29 mouse cellular contexts compared by ENCODE assay signal in genomic region chr14:55776711-55777110, GRCm38 (mm10). TPM values are rescaled to one million over a fixed set of nuclear protein-coding genes. Genes with fewer than 3 reads are reported as not detected.
DNase-seq lines count a peak whose midpoint lies in the region; ATAC-seq and TF ChIP-seq lines count a peak whose summit lies in the region.
"Had no signal": no experiment of that assay in that cellular context is flagged by ENCODE, and none has a peak within 500 bp of the region (broad histone marks: within the 10 kb centered on the region; RNA-seq: fewer than 3 reads in every experiment).

No protein-coding gene starts in this region.

- WGBS in intestine, embryonic 15.5 days, result 39% methylated on average over 7 of the region's 7 CpGs
- 31% methylated on average over 7 of the region's 7 CpGs for WGBS in intestine, postnatal 0 days

- no peak overlapping the region for H3K27ac ChIP-seq in gastrocnemius, adult 2 months
- 0 out of 2 replicates have a peak overlapping the region, but pooled peaks have one; percentile 10 for H3K27ac ChIP-seq in intestine, embryonic 15.5 days
- no peak overlapping the region for H3K27ac ChIP-seq in intestine, postnatal 0 days (ENCODE audit: low read depth, low read length)
- H3K27ac ChIP-seq: embryonic facial prominence, embryonic 10.5 days; embryonic facial prominence, embryonic 13.5 days; forebrain, embryonic 12.5 days; forebrain, embryonic 15.5 days; heart, embryonic 13.5 days; hindbrain, embryonic 10.5 days; hindbrain, embryonic 13.5 days had no signal

- H3K36me3 ChIP-seq in intestine, embryonic 15.5 days, result no peaks in the 10 kb centered on the region
- no peaks in the 10 kb centered on the region; the same call in 1 of the 2 replicates for H3K36me3 ChIP-seq in intestine, postnatal 0 days (ENCODE audit: control insufficient read depth, insufficient read depth)
- H3K36me3 ChIP-seq: forebrain, embryonic 12.5 days; forebrain, embryonic 15.5 days; G1E; hindbrain, embryonic 10.5 days; hindbrain, embryonic 13.5 days had no signal

- DNase-seq in gastrocnemius, adult 2 months, result peak; percentile 5
- no peak for DNase-seq in gastrocnemius, postnatal 25 days
- peak; percentile 0 for DNase-seq in thymus, postnatal 4 days
- no peak for DNase-seq in thymus, adult 18-20 months
- DNase-seq: adrenal gland, adult 2 months; adrenal gland, postnatal 25 days; B cell, adult 2 months; cerebellum, adult 11-12 months; cerebellum, adult 8-10 months; cerebellum, postnatal 10 days; cerebellum, postnatal 36 days; embryo, embryonic 11 days; gastrocnemius, postnatal 10 days; heart, adult 18-20 months; kidney, adult 11 months had no signal

- ATAC-seq in intestine, embryonic 15.5 days, result peak; percentile 30; the same call in 1 of the 2 replicates
- no peak for ATAC-seq in intestine, postnatal 0 days
- ATAC-seq: forebrain, embryonic 15.5 days; hindbrain, embryonic 16.5 days; Patski had no signal

- peaks cover 9% of the 10 kb centered on the region for H3K4me1 ChIP-seq in intestine, embryonic 15.5 days (replicated peaks)
- H3K4me1 ChIP-seq in intestine, postnatal 0 days (replicated peaks; ENCODE audit: control insufficient read depth, insufficient read depth, low read length), result 0 out of 2 replicates have a peak, but pooled peaks cover 5% of the 10 kb centered on the region
- H3K4me1 ChIP-seq: forebrain, embryonic 15.5 days had no signal

- H3K9me3 ChIP-seq in intestine, embryonic 15.5 days, result no peaks in the 10 kb centered on the region
- H3K9me3 ChIP-seq in intestine, postnatal 0 days (ENCODE audit: control insufficient read depth), result no peaks in the 10 kb centered on the region
- H3K9me3 ChIP-seq: embryonic facial prominence, embryonic 10.5 days; embryonic facial prominence, embryonic 13.5 days; forebrain, embryonic 12.5 days; forebrain, embryonic 15.5 days; G1E; heart, embryonic 13.5 days; hindbrain, embryonic 10.5 days; hindbrain, embryonic 13.5 days had no signal

- H3K9ac ChIP-seq in intestine, embryonic 15.5 days, result no peak overlapping the region
- no peak overlapping the region for H3K9ac ChIP-seq in intestine, postnatal 0 days (ENCODE audit: low read depth, low read length)
- H3K9ac ChIP-seq: embryonic facial prominence, embryonic 13.5 days; forebrain, embryonic 12.5 days; forebrain, embryonic 15.5 days; heart, embryonic 13.5 days; hindbrain, embryonic 13.5 days had no signal

- H3K4me2 ChIP-seq in intestine, embryonic 15.5 days (replicated peaks), result no peak overlapping the region
- H3K4me2 ChIP-seq in intestine, postnatal 0 days (replicated peaks; ENCODE audit: low read depth), result no peak overlapping the region
- H3K4me2 ChIP-seq: embryonic facial prominence, embryonic 13.5 days; forebrain, embryonic 12.5 days; forebrain, embryonic 15.5 days; heart, embryonic 13.5 days; hindbrain, embryonic 13.5 days had no signal

- no peak for TF ChIP-seq CTCF in gastrocnemius, adult 2 months (IDR thresholded peaks at IDR 0.05)
- TF ChIP-seq CTCF in intestine, postnatal 0 days (IDR thresholded peaks at IDR 0.05; ENCODE audit: low read depth), result no peak

- H3K27me3 ChIP-seq in intestine, embryonic 15.5 days (replicated peaks), result no peaks in the 10 kb centered on the region; the same call in 1 of the 2 replicates
- no peaks in the 10 kb centered on the region for H3K27me3 ChIP-seq in intestine, postnatal 0 days (replicated peaks; ENCODE audit: control insufficient read depth, insufficient read depth, low read length)

- no peak overlapping the region for H3K4me3 ChIP-seq in gastrocnemius, adult 2 months
- no peak overlapping the region for H3K4me3 ChIP-seq in intestine, embryonic 15.5 days (replicated peaks)
- H3K4me3 ChIP-seq in intestine, postnatal 0 days (ENCODE audit: low read depth, low read length), result no peak overlapping the region
- H3K4me3 ChIP-seq: embryonic facial prominence, embryonic 10.5 days; embryonic facial prominence, embryonic 13.5 days; erythroblast, embryonic 14.5 days; forebrain, embryonic 12.5 days; forebrain, embryonic 15.5 days; heart, embryonic 13.5 days; hindbrain, embryonic 10.5 days; hindbrain, embryonic 13.5 days had no signal

- intact Hi-C loops in gastrocnemius, adult 2 months (cut with DNase I), result no loop called here

RNA-seq across cellular contexts. Expression of gene Adcy4, which starts 7.2 kb away (rescaled TPM):
- 10 to 100 TPM in 1 of 2 experiments, 1 to 10 TPM in 1; 6.8 to 10.1 TPM for total RNA-seq in gastrocnemius, adult 2 months (2021)
- 1 to 10 TPM; 6.4 to 6.5 TPM for total RNA-seq in gastrocnemius, postnatal 25 days (2021)
- 6.7 and 7.0 TPM in 2 replicates for polyA plus RNA-seq in intestine, embryonic 15.5 days (2015; fragmentation: Nextera tagmentation; extraction: Ambion mirVana)
- 3.5 and 4.3 TPM in 2 replicates for polyA plus RNA-seq in intestine, postnatal 0 days (2015; fragmentation: Nextera tagmentation; extraction: Ambion mirVana)
- total RNA-seq: CH12.LX had no signal
- polyA plus RNA-seq: Patski had no signal

RNA-seq across cellular contexts. Expression of gene Ltb4r1, which starts 10.9 kb away (rescaled TPM):
- under 1 TPM in 1 of 2 experiments, not detected in 1; 0.18 TPM for total RNA-seq in gastrocnemius, adult 2 months (2021)
- not detected for total RNA-seq in gastrocnemius, postnatal 25 days (2021)
- polyA plus RNA-seq in intestine, embryonic 15.5 days (2015; fragmentation: Nextera tagmentation; extraction: Ambion mirVana), result 0.93 and 1.0 TPM in 2 replicates
- polyA plus RNA-seq in intestine, postnatal 0 days (2015; fragmentation: Nextera tagmentation; extraction: Ambion mirVana), result 3.8 and 4.1 TPM in 2 replicates
- total RNA-seq: adrenal gland, postnatal 25 days had no signal
- polyA plus RNA-seq: forebrain, embryonic 15.5 days; Patski had no signal

RNA-seq across cellular contexts. Expression of gene Ripk3, which starts 12.0 kb away (rescaled TPM):
- 1 to 10 TPM in 1 of 2 experiments, under 1 TPM in 1; 0.64 to 1.1 TPM for total RNA-seq in gastrocnemius, adult 2 months (2021)
- 1 to 10 TPM; 1.3 to 1.7 TPM for total RNA-seq in gastrocnemius, postnatal 25 days (2021)
- 45.2 and 45.6 TPM in 2 replicates for polyA plus RNA-seq in intestine, embryonic 15.5 days (2015; fragmentation: Nextera tagmentation; extraction: Ambion mirVana)
- 39.2 and 47.3 TPM in 2 replicates for polyA plus RNA-seq in intestine, postnatal 0 days (2015; fragmentation: Nextera tagmentation; extraction: Ambion mirVana)

RNA-seq across cellular contexts. Expression of gene Ltb4r2, which starts 15.5 kb away (rescaled TPM):
- total RNA-seq in gastrocnemius, adult 2 months (2021), result not detected
- total RNA-seq in gastrocnemius, postnatal 25 days (2021), result under 1 TPM in 1 of 2 experiments, not detected in 1; 0.10 TPM
- 0.31 and 0.52 TPM in 2 replicates for polyA plus RNA-seq in intestine, embryonic 15.5 days (2015; fragmentation: Nextera tagmentation; extraction: Ambion mirVana)
- 6.7 and 9.0 TPM in 2 replicates for polyA plus RNA-seq in intestine, postnatal 0 days (2015; fragmentation: Nextera tagmentation; extraction: Ambion mirVana)
- polyA plus RNA-seq: adrenal gland, adult 2 months; erythroblast, embryonic 14.5 days; G1E; Patski had no signal

RNA-seq across cellular contexts. Expression of gene Cideb, which starts 18.5 kb away (rescaled TPM):
- not detected for total RNA-seq in gastrocnemius, adult 2 months (2021)
- total RNA-seq in gastrocnemius, postnatal 25 days (2021), result not detected
- 52.7 and 63.5 TPM in 2 replicates for polyA plus RNA-seq in intestine, embryonic 15.5 days (2015; fragmentation: Nextera tagmentation; extraction: Ambion mirVana)
- 366 and 385 TPM in 2 replicates for polyA plus RNA-seq in intestine, postnatal 0 days (2015; fragmentation: Nextera tagmentation; extraction: Ambion mirVana)
- total RNA-seq: gastrocnemius, postnatal 10 days had no signal
- polyA plus RNA-seq: embryonic facial prominence, embryonic 10.5 days; G1E; hindbrain, embryonic 10.5 days had no signal

Comparison
In these comparisons a context has a peak if more than half of its experiments do, and no peak if none do; other contexts are left out.
1. DNase-seq: peak in gastrocnemius, adult 2 months (single experiment) and thymus, postnatal 4 days (single experiment); none in gastrocnemius, postnatal 25 days (single experiment) and thymus, adult 18-20 months (0 of 2).